Mouse (Mus musculus) erythroid progenitor cell, adult 5-6 weeks (primary cell): ENCODE results near the gene Catip. TPM values are rescaled to one million over a fixed set of nuclear protein-coding genes. Genes with fewer than 3 reads are reported as not detected.
"Not testable (repeated sequence)": the region's sequence is repeated elsewhere in the genome, so short reads cannot be mapped to it uniquely, and the experiment has no call there.

Experiments
- ATAC-seq: replicated peaks from 2 replicates; pipeline ENCODE4 v1.8.0; 2016; ENCODE audit warnings: moderate number of reproducible peaks, mild to moderate bottlenecking, moderate TSS enrichment, inconsistent platforms; ENCODE audit not compliant: poor library complexity, low FRiP score, severe bottlenecking
- total RNA-seq, 2 experiments: library from RNA; stranded (forward) in 1 of 2; stranded (reverse) in 1 of 2; fragments of 150-400 nt in 1 of 2; fragments of 186-747, 209-891 nt in 1 of 2; gene quantifications; 2 replicates each; pipeline versions ENCODE4 v1.2.3 to v1.2.4; 2015 to 2017; ENCODE audit warnings: low replicate concordance in 2 of 2

The Catip gene
- total RNA-seq, 2 experiments from 2014 or later = not detected

GRCm38 (mm10) chr1:74394858-74395257, 33.0 kb downstream of the Catip start:
- ATAC-seq = no peak

GRCm38 (mm10) chr1:74395290-74395689, 33.4 kb downstream of the Catip start:
- ATAC-seq = no peak

- ATAC-seq = not testable (repeated sequence)
Measured at GRCm38 (mm10) chr1:74396456-74397222, 34.7 kb downstream of the Catip start.

- ATAC-seq = peak; percentile 92
Measured at GRCm38 (mm10) chr1:74397268-74397918, 35.5 kb downstream of the Catip start.

GRCm38 (mm10) chr1:74397919-74398451, 36.1 kb downstream of the Catip start:
- ATAC-seq = peak; percentile 53

GRCm38 (mm10) chr1:74400531-74400930, 38.6 kb downstream of the Catip start:
- ATAC-seq = no peak

GRCm38 (mm10) chr1:74401015-74401702, 39.3 kb downstream of the Catip start:
- ATAC-seq = no peak

GRCm38 (mm10) chr1:74404206-74404605, 42.3 kb downstream of the Catip start:
- ATAC-seq = no peak

- no peak for ATAC-seq
Measured at GRCm38 (mm10) chr1:74408589-74409504, 46.9 kb downstream of the Catip start, which contains the start of gene Vil1. TSS of gene Vil1 (plus strand) at chr1:74409376.

- ATAC-seq = no peak
Measured at GRCm38 (mm10) chr1:74411753-74412325, 49.9 kb downstream of the Catip start.

- ATAC-seq = no peak
Measured at GRCm38 (mm10) chr1:74412711-74413110, 50.8 kb downstream of the Catip start.

- ATAC-seq = 0 out of 2 replicates have a peak, but pooled peaks have one; percentile 30
Measured at GRCm38 (mm10) chr1:74415143-74415542, 53.2 kb downstream of the Catip start.

Other genes with a start within 250 kb of the Catip start
- 20.5 and 21.6 TPM in 2 replicates for gene Tns1, start 237.7 kb upstream of the Catip start, total RNA-seq (2015; ENCODE audit: low replicate concordance)
- 20.0 and 49.5 TPM in 2 replicates for gene Tns1, start 237.7 kb upstream of the Catip start, total RNA-seq (2017; ENCODE audit: low replicate concordance)
- not detected in 2 replicates for gene Rufy4, start 236.6 kb upstream of the Catip start, total RNA-seq (2015; ENCODE audit: low replicate concordance)
- 0.13 TPM in 1 of 2 replicates, not detected in the other for gene Rufy4, start 236.6 kb upstream of the Catip start, total RNA-seq (2017; ENCODE audit: low replicate concordance)
- gene Cxcr2, start 208.1 kb upstream of the Catip start, total RNA-seq (2015; ENCODE audit: low replicate concordance) = 6.3 and 6.8 TPM in 2 replicates
- 6.8 and 11.6 TPM in 2 replicates for gene Cxcr2, start 208.1 kb upstream of the Catip start, total RNA-seq (2017; ENCODE audit: low replicate concordance)
- not detected in 2 replicates for gene Cxcr1, start 167.5 kb upstream of the Catip start, total RNA-seq (2015; ENCODE audit: low replicate concordance)
- gene Cxcr1, start 167.5 kb upstream of the Catip start, total RNA-seq (2017; ENCODE audit: low replicate concordance) = not detected in 2 replicates
- 228 and 243 TPM in 2 replicates for gene Arpc2, start 126.0 kb upstream of the Catip start, total RNA-seq (2015; ENCODE audit: low replicate concordance)
- gene Arpc2, start 126.0 kb upstream of the Catip start, total RNA-seq (2017; ENCODE audit: low replicate concordance) = 69.4 and 89.7 TPM in 2 replicates
- gene Gpbar1, start 83.6 kb upstream of the Catip start, total RNA-seq (2015; ENCODE audit: low replicate concordance) = not detected in 2 replicates
- gene Gpbar1, start 83.6 kb upstream of the Catip start, total RNA-seq (2017; ENCODE audit: low replicate concordance) = not detected in 2 replicates
- gene Aamp, start 77.4 kb upstream of the Catip start, total RNA-seq (2015; ENCODE audit: low replicate concordance) = 12.6 and 14.3 TPM in 2 replicates
- 17.1 and 26.6 TPM in 2 replicates for gene Aamp, start 77.4 kb upstream of the Catip start, total RNA-seq (2017; ENCODE audit: low replicate concordance)
- gene Pnkd, start 77.2 kb upstream of the Catip start, total RNA-seq (2015; ENCODE audit: low replicate concordance) = 6.5 and 12.2 TPM in 2 replicates
- gene Pnkd, start 77.2 kb upstream of the Catip start, total RNA-seq (2017; ENCODE audit: low replicate concordance) = 0.76 and 1.8 TPM in 2 replicates
- not detected in 2 replicates for gene Tmbim1, start 56.5 kb upstream of the Catip start, total RNA-seq (2015; ENCODE audit: low replicate concordance)
- 0.45 and 0.90 TPM in 2 replicates for gene Tmbim1, start 56.5 kb upstream of the Catip start, total RNA-seq (2017; ENCODE audit: low replicate concordance)
- gene Slc11a1, start 13.1 kb downstream of the Catip start, total RNA-seq (2015; ENCODE audit: low replicate concordance) = 7.5 and 9.0 TPM in 2 replicates
- 12.5 and 19.4 TPM in 2 replicates for gene Slc11a1, start 13.1 kb downstream of the Catip start, total RNA-seq (2017; ENCODE audit: low replicate concordance)
- 64.5 and 65.0 TPM in 2 replicates for gene Ctdsp1, start 29.4 kb downstream of the Catip start, total RNA-seq (2015; ENCODE audit: low replicate concordance)
- 18.5 and 26.8 TPM in 2 replicates for gene Ctdsp1, start 29.4 kb downstream of the Catip start, total RNA-seq (2017; ENCODE audit: low replicate concordance)
- not detected in 2 replicates for gene Vil1, start 47.3 kb downstream of the Catip start, total RNA-seq (2015; ENCODE audit: low replicate concordance)
- gene Vil1, start 47.3 kb downstream of the Catip start, total RNA-seq (2017; ENCODE audit: low replicate concordance) = 0.64 TPM in 1 of 2 replicates, not detected in the other
- 28.5 and 39.6 TPM in 2 replicates for gene Cnot9, start 143.9 kb downstream of the Catip start, total RNA-seq (2015; ENCODE audit: low replicate concordance)
- gene Cnot9, start 143.9 kb downstream of the Catip start, total RNA-seq (2017; ENCODE audit: low replicate concordance) = 19.6 and 43.3 TPM in 2 replicates
- not detected in 2 replicates for gene Plcd4, start 180.8 kb downstream of the Catip start, total RNA-seq (2015; ENCODE audit: low replicate concordance)
- gene Plcd4, start 180.8 kb downstream of the Catip start, total RNA-seq (2017; ENCODE audit: low replicate concordance) = 0.39 TPM in 1 of 2 replicates, not detected in the other
- 15.5 and 30.2 TPM in 2 replicates for gene Usp37, start 182.2 kb downstream of the Catip start, total RNA-seq (2015; ENCODE audit: low replicate concordance)
- 29.0 and 33.9 TPM in 2 replicates for gene Usp37, start 182.2 kb downstream of the Catip start, total RNA-seq (2017; ENCODE audit: low replicate concordance)
- gene Zfp142, start 226.1 kb downstream of the Catip start, total RNA-seq (2015; ENCODE audit: low replicate concordance) = 19.3 and 20.5 TPM in 2 replicates
- gene Zfp142, start 226.1 kb downstream of the Catip start, total RNA-seq (2017; ENCODE audit: low replicate concordance) = 15.4 and 19.9 TPM in 2 replicates
- 2.9 and 7.2 TPM in 2 replicates for gene Bcs1l, start 226.2 kb downstream of the Catip start, total RNA-seq (2015; ENCODE audit: low replicate concordance)
- gene Bcs1l, start 226.2 kb downstream of the Catip start, total RNA-seq (2017; ENCODE audit: low replicate concordance) = 9.0 and 18.5 TPM in 2 replicates
- 9.0 and 32.7 TPM in 2 replicates for gene Rnf25, start 239.3 kb downstream of the Catip start, total RNA-seq (2015; ENCODE audit: low replicate concordance)
- gene Rnf25, start 239.3 kb downstream of the Catip start, total RNA-seq (2017; ENCODE audit: low replicate concordance) = 8.5 and 17.9 TPM in 2 replicates
- gene Stk36, start 239.3 kb downstream of the Catip start, total RNA-seq (2015; ENCODE audit: low replicate concordance) = not detected in 2 replicates
- not detected in 2 replicates for gene Stk36, start 239.3 kb downstream of the Catip start, total RNA-seq (2017; ENCODE audit: low replicate concordance)